Mouse (Mus musculus): ENCODE data around the gene Gabrb2. TPM values are rescaled to one million over a fixed set of nuclear protein-coding genes. Genes with fewer than 3 reads are reported as not detected.

The Gabrb2 gene
- polyA plus RNA-seq, 2 experiments from 2014 or later = 0.11 TPM; not detected in 1

GRCm38 (mm10) chr11:42535286-42535685 is 115.7 kb downstream of the Gabrb2 start:
- no peak for ATAC-seq

GRCm38 (mm10) chr11:42535861-42536260 is 116.3 kb downstream of the Gabrb2 start:
- no peak for ATAC-seq

- ATAC-seq = no peak
These were observed 123.3 kb downstream of the Gabrb2 start for GRCm38 (mm10) chr11:42542861-42543260.

- ATAC-seq = no peak
These were observed 146.5 kb downstream of the Gabrb2 start for GRCm38 (mm10) chr11:42566023-42566422.

- no peak for ATAC-seq
These were observed 151.9 kb downstream of the Gabrb2 start for GRCm38 (mm10) chr11:42571467-42571866.

- no peak for ATAC-seq
These were observed 155.8 kb downstream of the Gabrb2 start for GRCm38 (mm10) chr11:42575146-42575873.

- no peak for ATAC-seq
These were observed 160.2 kb downstream of the Gabrb2 start for GRCm38 (mm10) chr11:42579804-42580203.

GRCm38 (mm10) chr11:42581123-42581522 is 161.6 kb downstream of the Gabrb2 start:
- no peak for ATAC-seq

- ATAC-seq = no peak
These were observed 162.2 kb downstream of the Gabrb2 start for GRCm38 (mm10) chr11:42581753-42582152.

GRCm38 (mm10) chr11:42592418-42592817 is 172.9 kb downstream of the Gabrb2 start:
- ATAC-seq = no peak

- no peak for ATAC-seq
These were observed 186.7 kb downstream of the Gabrb2 start for GRCm38 (mm10) chr11:42606225-42606624.

- ATAC-seq = no peak
These were observed 189.7 kb downstream of the Gabrb2 start for GRCm38 (mm10) chr11:42609128-42609763.

- ATAC-seq = no peak
These were observed 198.6 kb downstream of the Gabrb2 start for GRCm38 (mm10) chr11:42618195-42618594.

GRCm38 (mm10) chr11:42621109-42621508 is 201.6 kb downstream of the Gabrb2 start:
- ATAC-seq = no peak

- ATAC-seq = no peak
These were observed 230.6 kb downstream of the Gabrb2 start for GRCm38 (mm10) chr11:42650111-42650510.

- ATAC-seq = no peak
These were observed 232.0 kb downstream of the Gabrb2 start for GRCm38 (mm10) chr11:42651572-42651971.

- ATAC-seq = no peak
These were observed 234.6 kb downstream of the Gabrb2 start for GRCm38 (mm10) chr11:42654189-42654588.

GRCm38 (mm10) chr11:42668657-42669056 is 249.1 kb downstream of the Gabrb2 start:
- ATAC-seq = no peak

Other genes starting within 250 kb of the Gabrb2 start
- gene Gabra1, start 236.8 kb upstream of the Gabrb2 start, polyA plus RNA-seq (2017; shearing (Covaris generic)) = under 1 TPM in 1 of 2 experiments, not detected in 1; 0.16 TPM
- gene Gabra6, start 98.7 kb upstream of the Gabrb2 start, polyA plus RNA-seq (2017; shearing (Covaris generic)) = not detected